8 mouse cellular contexts compared by ENCODE assay signal in the genomic region with DNA sequence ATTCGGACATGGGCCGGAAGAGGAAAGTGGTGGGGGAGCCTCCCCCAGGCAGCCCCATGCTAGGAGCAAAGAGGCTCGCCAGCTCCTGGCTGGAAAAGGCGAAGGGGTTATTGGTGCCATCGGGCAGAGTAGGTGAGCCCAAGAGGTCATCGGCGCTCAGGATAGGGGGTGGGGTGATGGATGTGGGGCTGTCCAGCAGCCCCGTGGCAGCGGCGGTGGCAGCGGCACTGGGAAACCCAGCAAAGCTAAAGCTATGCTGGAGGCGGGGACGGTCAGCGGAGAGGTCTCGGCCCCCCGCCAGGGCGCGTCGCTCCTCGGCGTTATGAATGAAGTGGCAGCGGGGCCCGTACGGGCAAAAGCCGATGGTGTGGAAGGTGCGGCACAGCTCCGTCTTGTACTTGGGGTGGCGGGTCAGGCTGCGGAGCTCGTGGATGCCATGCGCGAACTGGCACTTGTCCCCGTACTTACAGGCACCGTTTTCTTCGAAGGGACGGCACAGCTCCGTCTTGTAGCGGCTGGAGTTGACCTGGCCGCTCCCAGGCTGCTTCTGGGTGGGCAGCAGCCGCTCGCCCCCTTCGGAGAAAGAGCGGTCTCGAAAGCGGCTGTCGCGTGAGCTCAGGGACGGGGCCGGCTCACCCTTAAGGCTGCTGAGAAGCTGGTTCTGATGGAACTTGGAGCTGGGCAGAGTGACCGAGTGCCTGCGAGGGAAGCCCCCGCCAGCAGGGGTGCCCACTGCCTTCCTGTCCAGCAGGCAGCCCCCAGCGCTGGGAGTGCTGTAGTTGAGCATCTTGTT. TPM values are rescaled to one million over a fixed set of nuclear protein-coding genes. Genes with fewer than 3 reads are reported as not detected.
DNase-seq lines count a peak whose midpoint lies in the region; ATAC-seq and TF ChIP-seq lines count a peak whose summit lies in the region.

No protein-coding gene starts in this region.

- peaks cover 28% of the 10 kb centered on the region for H3K4me1 ChIP-seq in heart, embryonic 10.5 days
- H3K4me1 ChIP-seq in kidney, adult 2 months (ENCODE audit: control insufficient read depth, insufficient read depth, low read length): peaks cover 12% of the 10 kb centered on the region; the same call in 1 of the 2 replicates
- no peaks in the 10 kb centered on the region; the same call in 1 of the 2 replicates for H3K4me1 ChIP-seq in lung, embryonic 16.5 days (replicated peaks; ENCODE audit: control insufficient read depth, insufficient read depth, low read length)

- ATAC-seq in lung, embryonic 16.5 days (ENCODE audit: low read depth): no peak
- ATAC-seq in frontal cortex, adult (ENCODE audit: low TSS enrichment): no peak

- peaks cover 38% of the 10 kb centered on the region for H3K36me3 ChIP-seq in heart, embryonic 10.5 days
- H3K36me3 ChIP-seq in kidney, adult 2 months (ENCODE audit: control insufficient read depth, insufficient read depth, low read length): peaks cover 17% of the 10 kb centered on the region
- peaks cover 21% of the 10 kb centered on the region for H3K36me3 ChIP-seq in lung, embryonic 16.5 days (ENCODE audit: control insufficient read depth, insufficient read depth, low read length)

- no peak for TF ChIP-seq CTCF in kidney, adult 2 months (conservative IDR thresholded peaks at IDR 0.05; ENCODE audit: insufficient read depth, insufficient read length, low read depth, low read length)

- peak overlapping the region; percentile 83 for H3K4me2 ChIP-seq in lung, embryonic 16.5 days (ENCODE audit: low read depth, low read length)

- H3K9ac ChIP-seq in lung, embryonic 16.5 days (ENCODE audit: low read length): peak overlapping the region; percentile 97

- no peaks in the 10 kb centered on the region for H3K27me3 ChIP-seq in heart, embryonic 10.5 days (ENCODE audit: insufficient read depth, poor library complexity, severe bottlenecking)
- H3K27me3 ChIP-seq in kidney, adult 2 months (replicated peaks; ENCODE audit: control insufficient read depth, insufficient read depth, low read length): no peaks in the 10 kb centered on the region
- no peaks in the 10 kb centered on the region for H3K27me3 ChIP-seq in lung, embryonic 16.5 days (ENCODE audit: control insufficient read depth, insufficient read depth, low read depth, low read length)

- H3K27ac ChIP-seq in heart, embryonic 10.5 days: peak overlapping the region; percentile 99
- peak overlapping the region; percentile 83 for H3K27ac ChIP-seq in kidney, adult 2 months (ENCODE audit: insufficient read depth, low read depth, low read length)
- H3K27ac ChIP-seq in lung, embryonic 16.5 days (ENCODE audit: low read length): peak overlapping the region; percentile 96

- 9% methylated on average over 53 of the region's 53 CpGs for WGBS in heart, embryonic 10.5 days
- WGBS in kidney, adult 2 months: 9% methylated on average over 53 of the region's 53 CpGs
- 3% methylated on average over 50 of the region's 53 CpGs for WGBS in lung, embryonic 16.5 days

- no peaks in the 10 kb centered on the region for H3K9me3 ChIP-seq in heart, embryonic 10.5 days
- H3K9me3 ChIP-seq in lung, embryonic 16.5 days (ENCODE audit: control insufficient read depth, low read length): no peaks in the 10 kb centered on the region

- DNase-seq in spleen, adult 18-20 months: peak; percentile 30 to 41
- DNase-seq in spleen, adult 12 weeks (ENCODE audit: low spot score): no peak
- DNase-seq in cerebellum, postnatal 36 days: peak; percentile 25 to 28
- no peak for DNase-seq in heart, embryonic 10.5 days (ENCODE audit: low spot score)
- DNase-seq in kidney, adult 2 months: peak; percentile 60
- DNase-seq in right cerebral cortex, postnatal 4 days: peak; percentile 50

- no peak for TF ChIP-seq POLR2A in kidney, adult 2 months (IDR thresholded peaks at IDR 0.05; ENCODE audit: low read depth, low read length)

- peak overlapping the region; percentile 82 for H3K4me3 ChIP-seq in heart, embryonic 10.5 days
- peak overlapping the region; percentile 98 for H3K4me3 ChIP-seq in kidney, adult 2 months (ENCODE audit: insufficient read depth, low read depth, low read length)
- peak overlapping the region; percentile 71 for H3K4me3 ChIP-seq in lung, embryonic 16.5 days (ENCODE audit: low read length)

RNA-seq across cellular contexts. Expression of gene Zfp36l1, which starts 2.9 kb away (rescaled TPM):
- 90.2 and 114 TPM in 2 replicates for polyA plus RNA-seq in heart, embryonic 10.5 days (2016; fragmentation: Nextera tagmentation; extraction: Ambion mirVana)
- polyA plus RNA-seq in kidney, adult 2 months (2012; rRNA removed): 109 and 111 TPM in 2 replicates
- polyA plus RNA-seq in lung, embryonic 16.5 days (2015; fragmentation: Nextera tagmentation; extraction: Ambion mirVana): 131 and 152 TPM in 2 replicates

Comparison
In these comparisons a context has a peak if more than half of its experiments do, and no peak if none do; other contexts are left out.
1. DNase-seq: peak in spleen, adult 18-20 months (2 of 2), cerebellum, postnatal 36 days (2 of 2), kidney, adult 2 months (single experiment) and right cerebral cortex, postnatal 4 days (single experiment); none in spleen, adult 12 weeks (single experiment) and heart, embryonic 10.5 days (single experiment).
2. Peak in every context shown above with its lines, with median percentiles within 50 percentile points of each other: H3K27ac ChIP-seq and H3K4me3 ChIP-seq.